Mouse (Mus musculus) spleen, postnatal 10 days (tissue): ENCODE data around the gene Wfdc1.

Experiments
- DNase-seq, 2 experiments: peaks; one replicate each; pipeline ENCODE4 v3.0.0; 2021 to 2022; ENCODE audit warnings: low spot score in 2 of 2

The Wfdc1 gene

GRCm38 (mm10) chr8:119736348-119736917, 70.3 kb downstream of the Wfdc1 start:
- no peak for DNase-seq

DNA sequence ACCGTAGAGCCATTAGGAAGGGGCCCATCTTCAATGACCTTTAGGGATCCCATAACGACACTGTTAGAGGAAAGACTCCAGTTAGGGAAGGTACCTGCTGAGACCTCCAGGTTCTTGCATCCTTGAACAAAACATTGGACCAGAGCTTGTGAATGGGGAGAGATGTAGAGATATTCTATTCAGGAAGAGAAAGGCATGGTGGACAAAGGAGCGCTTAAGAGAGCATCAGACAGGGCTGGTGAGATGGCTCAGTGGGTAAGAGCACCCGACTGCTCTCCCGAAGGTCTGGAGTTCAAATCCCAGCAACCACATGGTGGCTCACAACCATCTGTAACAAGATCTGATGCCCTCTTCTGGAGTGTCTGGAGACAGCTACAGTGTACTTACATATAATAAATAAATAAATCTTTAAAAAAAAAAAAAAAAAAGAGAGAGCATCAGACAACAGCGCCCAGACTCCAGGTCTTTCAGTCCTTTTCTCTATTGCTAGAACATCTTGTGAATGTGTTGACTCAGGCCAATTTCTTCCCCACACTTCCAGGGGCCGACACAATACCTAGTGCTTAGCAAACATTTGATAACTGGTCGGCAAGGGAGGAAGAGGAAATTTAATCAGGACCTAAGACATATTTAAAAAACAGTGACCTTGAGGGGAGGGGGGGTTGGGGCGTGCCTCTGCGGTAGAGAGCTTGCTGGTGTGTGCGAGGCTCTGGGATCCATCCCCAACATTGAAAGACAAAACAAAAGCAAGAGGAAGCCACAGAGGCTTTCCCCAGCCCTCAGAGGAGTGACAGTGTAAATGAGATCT, 71.1 kb downstream of the Wfdc1 start:
- DNase-seq = no peak
